Mouse (Mus musculus) hindbrain, embryonic 16.5 days (tissue): ENCODE results near the gene Uox. TPM values are rescaled to one million over a fixed set of nuclear protein-coding genes. Genes with fewer than 3 reads are reported as not detected.

Source experiments
- ATAC-seq: fragments of 200-750 bp; cut with Nextera tagmentation; 2 replicates; pipeline ENCODE4 v1.8.0; 2017; ENCODE audit warnings: moderate TSS enrichment, moderate library complexity
- H3K27ac ChIP-seq: fragments of 300-500 bp; sonication (generic); 2 replicates; pipeline ENCODE4 v1.5.1; 2014; ENCODE audit warnings: low read depth, mild to moderate bottlenecking, control low read depth, low read length, moderate library complexity
- H3K27me3 ChIP-seq: fragments of 300-500 bp; sonication (generic); replicated peaks from 2 replicates; pipeline ENCODE4 v1.6.1; 2014; ENCODE audit warnings: low read length; ENCODE audit not compliant: control insufficient read depth, insufficient read depth
- H3K36me3 ChIP-seq: fragments of 300-500 bp; sonication (generic); 2 replicates; pipeline ENCODE4 v1.6.1; 2014; ENCODE audit warnings: mild to moderate bottlenecking, low read length, moderate library complexity, mixed read lengths; ENCODE audit not compliant: control insufficient read depth, insufficient read depth
- H3K4me1 ChIP-seq: fragments of 300-500 bp; sonication (generic); 2 replicates; pipeline ENCODE4 v1.6.1; 2014; ENCODE audit warnings: low read depth, low read length; ENCODE audit not compliant: control insufficient read depth, insufficient read depth
- H3K4me2 ChIP-seq: fragments of 300-500 bp; sonication (generic); 2 replicates; pipeline ENCODE4 v1.6.1; 2014; ENCODE audit warnings: mild to moderate bottlenecking, low read length, control low read depth, moderate library complexity
- H3K4me3 ChIP-seq: fragments of 300-500 bp; sonication (generic); 2 replicates; pipeline ENCODE4 v1.5.1; 2014; ENCODE audit warnings: mild to moderate bottlenecking, low read length, control low read depth, moderate library complexity
- H3K9ac ChIP-seq: fragments of 300-500 bp; sonication (generic); 2 replicates; pipeline ENCODE4 v1.6.1; 2014; ENCODE audit warnings: low read depth, mild to moderate bottlenecking, control low read depth, low read length, moderate library complexity
- H3K9me3 ChIP-seq: fragments of 300-500 bp; sonication (generic); 2 replicates; pipeline ENCODE4 v1.6.1; 2014; ENCODE audit warnings: mild to moderate bottlenecking, low read length, moderate library complexity; ENCODE audit not compliant: control insufficient read depth
- WGBS: fragments of 180-500 bp; shearing (Covaris S2); extraction: QIAGEN DNeasy Blood & Tissue Kit; methylation state at CpG from one replicate; pipeline ENCODE4 v1.1.7; 2014; 5-methylcytosine and 5-hydroxymethylcytosine counted together
- polyA plus RNA-seq: library from polyadenylated mRNA; unstranded; fragments of >200 nt; fragmentation: Nextera tagmentation; extraction: Ambion mirVana; gene quantifications from 2 replicates; pipeline ENCODE4 v1.2.1, GENCODE M21; 2015

Gene Uox
- 0.14 TPM in 1 of 2 replicates, not detected in the other for polyA plus RNA-seq

GRCm38 (mm10) chr3:146570148-146570782 lies at the start of gene Uox:
Gene Uox (plus strand): TSS chr3:146570426.
- Histone ChIP-seq H3K36me3 (no peaks in the 10 kb centered on the region), H3K27ac (no peak within 1 kb of the TSS), H3K4me2 (no peak within 1 kb of the TSS), H3K9ac (no peak within 1 kb of the TSS), H3K27me3 (no peaks in the 10 kb centered on the region), H3K9me3 (no peaks in the 10 kb centered on the region), H3K4me1 (no peaks in the 10 kb centered on the region), H3K4me3 (no peak within 1 kb of the TSS)
- WGBS: 80% methylated on average over 10 of the region's 10 CpGs
- ATAC-seq: no peak

GRCm38 (mm10) chr3:146520798-146521651 lies 49.2 kb upstream of the Uox start, which contains the start of gene Rpf1:
Gene Rpf1 (minus strand): TSS chr3:146521429.
- Histone ChIP-seq H3K4me2 (peak within 1 kb of the TSS; percentile 58), H3K27me3 (no peaks in the 10 kb centered on the region), H3K9ac (peak within 1 kb of the TSS; percentile 86), H3K9me3 (no peaks in the 10 kb centered on the region), H3K4me3 (peak within 1 kb of the TSS; percentile 84), H3K36me3 (peaks cover 10% of the 10 kb centered on the region), H3K4me1 (peaks cover 2% of the 10 kb centered on the region; the same call in 1 of the 2 replicates), H3K27ac (peak within 1 kb of the TSS; percentile 98)
- ATAC-seq: peak; percentile 98
- under 1% methylated on average over 56 of the region's 82 CpGs for WGBS

- Histone ChIP-seq H3K36me3 (peaks cover 10% of the 10 kb centered on the region), H3K27me3 (no peaks in the 10 kb centered on the region), H3K27ac (peak overlapping the region; percentile 98), H3K9me3 (no peaks in the 10 kb centered on the region), H3K9ac (peak overlapping the region; percentile 43; the same call in 1 of the 2 replicates), H3K4me2 (peak overlapping the region; percentile 58), H3K4me3 (peak overlapping the region; percentile 84), H3K4me1 (peaks cover 2% of the 10 kb centered on the region; the same call in 1 of the 2 replicates)
- WGBS: 18% methylated on average over 8 of the region's 8 CpGs
- ATAC-seq: no peak; the same call in 1 of the 2 replicates
Observed at GRCm38 (mm10) chr3:146521652-146522020, 48.6 kb upstream of the Uox start.

- Histone ChIP-seq H3K27me3 (no peaks in the 10 kb centered on the region), H3K27ac (no peak overlapping the region), H3K36me3 (no peaks in the 10 kb centered on the region), H3K4me1 (no peaks in the 10 kb centered on the region), H3K4me3 (no peak overlapping the region), H3K9me3 (no peaks in the 10 kb centered on the region), H3K9ac (no peak overlapping the region), H3K4me2 (no peak overlapping the region)
- ATAC-seq: no peak
- 44% methylated on average over 2 of the region's 2 CpGs for WGBS
Observed at GRCm38 (mm10) chr3:146528335-146528734, 41.9 kb upstream of the Uox start.

- Histone ChIP-seq H3K27ac (no peak overlapping the region), H3K4me2 (no peak overlapping the region), H3K9ac (no peak overlapping the region), H3K4me3 (no peak overlapping the region), H3K4me1 (no peaks in the 10 kb centered on the region), H3K9me3 (no peaks in the 10 kb centered on the region), H3K27me3 (no peaks in the 10 kb centered on the region), H3K36me3 (no peaks in the 10 kb centered on the region)
- ATAC-seq: no peak
- 58% methylated on average over 6 of the region's 6 CpGs for WGBS
Observed at GRCm38 (mm10) chr3:146534986-146535385, 35.2 kb upstream of the Uox start.

- Histone ChIP-seq H3K4me2 (no peak overlapping the region), H3K27ac (no peak overlapping the region), H3K9me3 (peaks cover 3% of the 10 kb centered on the region), H3K4me1 (no peaks in the 10 kb centered on the region), H3K4me3 (no peak overlapping the region), H3K9ac (no peak overlapping the region), H3K36me3 (no peaks in the 10 kb centered on the region), H3K27me3 (no peaks in the 10 kb centered on the region)
- no peak for ATAC-seq
- WGBS: 83% methylated on average over 4 of the region's 4 CpGs
Observed at GRCm38 (mm10) chr3:146540521-146541273, 29.5 kb upstream of the Uox start.

- whole genome bisulfite sequencing: 67% methylated on average over 1 of the region's 1 CpGs
- Histone ChIP-seq H3K9ac (no peak overlapping the region), H3K4me1 (no peaks in the 10 kb centered on the region), H3K27ac (no peak overlapping the region), H3K9me3 (peaks cover 3% of the 10 kb centered on the region), H3K4me2 (no peak overlapping the region), H3K36me3 (no peaks in the 10 kb centered on the region), H3K27me3 (no peaks in the 10 kb centered on the region), H3K4me3 (no peak overlapping the region)
- no peak for ATAC-seq
Observed at GRCm38 (mm10) chr3:146543632-146544031, 26.6 kb upstream of the Uox start.

GRCm38 (mm10) chr3:146554816-146555215 lies 15.4 kb upstream of the Uox start:
- no peak overlapping the region for H3K4me2 ChIP-seq
- no peaks in the 10 kb centered on the region for H3K4me1 ChIP-seq
- no peak overlapping the region for H3K9ac ChIP-seq
- no peaks in the 10 kb centered on the region for H3K36me3 ChIP-seq
- no peaks in the 10 kb centered on the region for H3K27me3 ChIP-seq
- no peaks in the 10 kb centered on the region for H3K9me3 ChIP-seq
- H3K4me3 ChIP-seq: no peak overlapping the region
- ATAC-seq: no peak
- 77% methylated on average over 7 of the region's 7 CpGs for WGBS
- H3K27ac ChIP-seq: no peak overlapping the region

- no peaks in the 10 kb centered on the region for H3K27me3 ChIP-seq
- H3K27ac ChIP-seq: no peak overlapping the region
- WGBS: 76% methylated on average over 1 of the region's 1 CpGs
- no peaks in the 10 kb centered on the region for H3K4me1 ChIP-seq
- H3K9ac ChIP-seq: no peak overlapping the region
- H3K4me3 ChIP-seq: no peak overlapping the region
- H3K4me2 ChIP-seq: no peak overlapping the region
- ATAC-seq: no peak
- no peaks in the 10 kb centered on the region for H3K9me3 ChIP-seq
- no peaks in the 10 kb centered on the region for H3K36me3 ChIP-seq
Observed at GRCm38 (mm10) chr3:146556567-146556966, 13.7 kb upstream of the Uox start.
